Mouse (Mus musculus) forelimb bud, embryonic 11.5 days (tissue): Measurements from ENCODE around the gene Gmpr.

Source experiments
- DNase-seq: peaks from one replicate; pipeline ENCODE4 v3.0.0-alpha.2; 2012; ENCODE audit warnings: low read depth, low spot score

The Gmpr gene

DNA sequence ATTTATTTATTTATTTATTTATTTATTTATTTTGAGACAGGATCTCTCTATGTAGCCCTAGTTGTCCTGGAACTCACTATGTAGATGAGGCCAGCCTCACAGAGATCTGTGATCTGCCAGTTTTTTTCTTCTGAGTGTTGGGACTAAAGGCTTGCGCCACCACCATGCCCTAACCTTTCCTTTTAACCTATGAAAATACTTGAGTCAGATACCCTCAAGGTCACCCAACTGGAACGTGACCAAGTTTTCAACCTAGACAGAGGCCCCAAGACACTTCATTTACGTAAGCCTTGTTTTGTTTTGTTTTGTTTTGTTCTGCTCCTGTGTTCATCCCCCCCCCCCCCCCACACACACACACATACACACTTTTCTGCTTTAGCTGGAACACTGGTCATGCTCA is 1.7 kb upstream of the Gmpr start:
- DNase-seq: no peak

DNA sequence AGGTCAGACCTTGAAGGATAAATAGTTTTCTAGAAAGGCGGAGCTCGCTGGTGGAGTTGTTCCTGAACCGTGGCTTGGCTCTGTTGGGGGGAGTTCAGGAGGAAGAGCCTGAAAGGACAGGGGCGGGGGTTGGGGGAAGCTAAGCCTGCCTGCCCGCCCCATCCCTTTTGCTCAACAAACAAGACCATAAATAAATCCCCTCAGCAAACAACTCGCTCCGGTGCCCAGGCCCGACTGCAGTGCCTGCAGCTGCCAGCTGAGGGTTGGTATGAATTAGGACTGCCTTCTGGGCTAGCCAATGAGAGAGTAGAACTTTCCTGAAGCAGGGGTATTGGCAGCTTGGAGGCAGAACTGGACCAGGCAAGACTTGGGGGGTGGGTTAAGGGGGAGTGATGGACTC is 1.3 kb downstream of the Gmpr start:
- DNase-seq: peak; percentile 39

DNA sequence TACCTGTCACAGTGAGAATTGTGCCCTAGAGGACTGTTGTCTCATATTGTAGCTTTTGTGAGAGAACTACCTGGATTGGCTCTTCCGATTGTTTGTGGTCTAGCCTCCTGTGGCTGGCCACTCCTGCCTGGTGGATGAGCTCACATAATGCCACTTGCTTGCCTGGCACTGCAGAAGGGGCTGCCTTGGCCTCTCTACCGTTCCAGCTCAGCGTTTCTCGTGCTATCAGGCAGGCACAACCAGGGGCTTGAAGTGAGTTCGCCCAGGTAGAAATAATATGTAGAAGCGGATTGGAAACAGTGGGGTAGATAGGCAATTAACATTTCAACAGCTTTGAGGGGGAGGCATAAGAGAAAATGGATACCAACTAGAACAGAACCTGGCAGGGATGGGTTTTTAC is 2.1 kb downstream of the Gmpr start:
- no peak for DNase-seq

DNA sequence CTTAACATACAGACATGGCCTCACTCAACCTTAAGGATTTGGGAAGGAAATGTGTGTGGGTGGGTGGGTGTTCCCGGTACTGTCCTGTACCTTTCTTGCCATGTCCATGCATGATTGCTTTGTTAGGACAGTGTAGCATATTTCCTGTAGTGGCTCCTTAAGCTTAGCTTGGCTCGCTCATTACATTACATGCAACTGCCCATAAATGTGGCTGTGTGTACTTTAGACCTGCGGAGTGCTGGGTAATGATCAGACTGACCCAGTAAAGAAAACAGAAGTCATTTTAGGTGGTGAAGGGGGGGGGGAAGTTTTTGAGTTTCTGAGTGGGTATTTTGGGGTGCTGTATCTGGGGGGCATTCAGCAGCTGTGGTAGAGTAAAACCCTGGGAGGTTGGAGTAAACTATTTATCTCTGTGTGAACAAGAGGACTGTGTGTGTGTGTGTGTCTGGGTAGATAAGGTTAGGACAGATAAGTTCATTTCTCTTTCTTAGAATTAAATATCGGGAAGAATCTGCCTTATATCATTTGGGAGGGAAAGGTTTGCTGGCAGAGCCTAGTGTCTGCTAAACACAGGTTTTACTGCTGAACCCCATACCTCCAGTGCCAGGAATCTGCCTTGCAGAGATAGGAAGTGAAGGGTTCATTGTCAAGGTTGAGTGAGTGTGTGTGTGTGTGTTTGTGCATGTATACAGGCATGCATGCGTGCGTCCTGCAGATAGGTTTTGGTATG is 4.6 kb downstream of the Gmpr start:
- no peak for DNase-seq

DNA sequence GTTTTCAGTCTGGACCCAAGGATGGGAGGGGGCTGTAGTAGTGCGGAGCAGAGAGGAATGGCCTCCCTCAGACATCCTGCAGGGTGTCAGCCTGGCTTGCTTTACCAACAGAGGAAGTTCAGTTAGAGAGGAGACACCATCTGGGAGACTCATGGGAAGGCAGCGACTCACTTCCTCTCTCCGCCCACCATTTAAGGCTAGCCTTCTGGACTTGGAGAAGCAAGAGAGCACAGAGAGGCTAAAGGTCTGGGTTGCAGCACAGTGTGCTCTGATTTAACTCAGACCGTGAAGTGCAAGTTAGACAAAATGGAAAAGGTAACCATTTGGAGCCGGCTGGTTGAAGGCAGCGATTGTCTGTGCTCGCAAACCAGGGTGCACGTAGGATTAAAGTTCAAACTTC is 5.3 kb downstream of the Gmpr start:
- DNase-seq: no peak

DNA sequence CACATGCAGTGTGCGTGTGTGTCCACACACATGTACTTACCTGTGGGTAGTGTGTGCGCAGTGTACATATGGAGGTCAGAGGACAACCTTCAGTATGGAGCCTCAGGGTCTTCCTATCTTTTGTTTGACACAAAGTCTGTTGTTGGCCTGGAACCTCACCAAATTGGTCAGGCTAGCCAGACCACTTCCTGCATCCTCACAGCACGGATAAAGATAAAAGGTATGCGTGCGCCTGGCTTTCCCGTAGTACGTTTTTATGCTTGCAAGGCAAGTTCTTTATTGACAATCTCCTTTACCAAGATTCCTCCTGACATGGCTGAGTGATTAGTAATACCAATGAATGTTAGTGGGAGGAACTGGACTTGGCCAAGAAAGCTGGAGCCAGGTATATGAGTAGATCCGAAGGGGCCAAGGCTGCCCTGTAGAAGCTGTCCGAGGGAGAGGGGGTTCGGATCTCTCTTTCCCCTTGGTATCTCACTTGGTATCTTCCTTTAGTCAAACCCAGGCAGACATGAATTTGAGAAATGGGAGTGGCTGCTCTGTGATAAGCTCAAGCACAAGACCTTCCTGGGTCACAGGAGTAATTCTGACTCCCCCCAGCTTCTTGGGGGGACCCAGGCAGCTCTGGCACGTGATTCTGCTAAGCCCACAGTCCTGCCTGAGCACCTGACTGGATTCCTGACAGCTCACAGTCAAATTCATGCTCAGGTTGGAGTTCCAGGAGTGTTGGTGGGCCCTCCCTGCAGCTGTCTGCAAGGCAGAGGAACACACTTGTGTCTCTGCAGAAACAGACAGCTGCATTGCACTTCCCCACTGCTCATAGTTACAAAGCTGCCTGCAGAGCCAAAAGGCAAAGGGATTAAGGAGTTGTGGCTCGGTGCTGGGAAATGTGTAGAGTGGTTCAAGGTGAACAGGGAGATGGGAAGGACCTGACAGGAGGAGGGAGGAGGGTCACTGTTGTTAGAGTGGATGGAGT is 6.1 kb downstream of the Gmpr start:
- DNase-seq: no peak

DNA sequence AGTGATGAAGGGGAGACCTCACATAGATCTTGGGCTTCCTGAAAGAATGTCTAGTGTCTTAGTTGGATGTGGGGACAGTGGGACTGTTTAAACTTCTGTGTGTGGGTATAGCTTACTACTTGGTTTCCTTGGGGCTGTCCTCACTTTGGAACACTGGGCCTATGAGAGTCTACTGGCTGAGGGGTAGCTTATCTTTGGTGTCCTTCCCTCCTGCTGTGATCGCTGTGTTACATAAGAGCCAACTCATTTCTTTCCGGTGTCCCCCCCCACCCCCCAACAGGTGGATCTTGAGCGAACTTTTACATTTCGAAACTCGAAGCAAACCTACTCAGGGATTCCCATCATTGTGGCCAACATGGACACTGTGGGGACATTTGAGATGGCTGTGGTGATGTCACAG is 6.9 kb downstream of the Gmpr start:
- no peak for DNase-seq

DNA sequence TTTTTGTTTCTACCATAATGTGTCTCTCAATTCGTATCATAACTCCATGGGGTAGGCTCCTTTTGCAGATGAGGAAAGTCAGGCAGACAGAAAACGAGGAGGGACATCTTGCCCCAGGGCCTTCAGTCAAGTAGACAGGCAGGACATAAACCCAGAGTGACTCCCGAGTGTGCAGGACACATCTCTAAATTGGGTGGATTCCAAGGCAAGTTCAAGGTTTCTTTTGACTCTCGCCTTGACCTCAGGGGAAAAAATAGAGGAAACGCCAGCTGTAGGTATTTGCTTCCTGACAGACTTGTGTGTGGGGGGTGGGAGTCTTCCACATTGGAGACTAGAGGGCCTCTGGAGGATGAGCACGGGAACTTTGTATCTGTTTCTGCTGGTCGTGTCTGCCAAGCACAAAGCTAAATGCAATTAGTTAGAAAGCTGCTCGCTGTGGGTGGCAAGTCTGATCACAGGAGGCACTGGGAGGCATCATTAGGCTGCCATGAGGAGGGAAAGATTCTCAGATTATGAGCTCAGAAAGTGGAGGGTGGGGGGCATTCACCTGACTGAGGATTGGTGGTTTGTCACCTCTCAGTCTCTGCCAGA is 7.7 kb downstream of the Gmpr start:
- no peak for DNase-seq

DNA sequence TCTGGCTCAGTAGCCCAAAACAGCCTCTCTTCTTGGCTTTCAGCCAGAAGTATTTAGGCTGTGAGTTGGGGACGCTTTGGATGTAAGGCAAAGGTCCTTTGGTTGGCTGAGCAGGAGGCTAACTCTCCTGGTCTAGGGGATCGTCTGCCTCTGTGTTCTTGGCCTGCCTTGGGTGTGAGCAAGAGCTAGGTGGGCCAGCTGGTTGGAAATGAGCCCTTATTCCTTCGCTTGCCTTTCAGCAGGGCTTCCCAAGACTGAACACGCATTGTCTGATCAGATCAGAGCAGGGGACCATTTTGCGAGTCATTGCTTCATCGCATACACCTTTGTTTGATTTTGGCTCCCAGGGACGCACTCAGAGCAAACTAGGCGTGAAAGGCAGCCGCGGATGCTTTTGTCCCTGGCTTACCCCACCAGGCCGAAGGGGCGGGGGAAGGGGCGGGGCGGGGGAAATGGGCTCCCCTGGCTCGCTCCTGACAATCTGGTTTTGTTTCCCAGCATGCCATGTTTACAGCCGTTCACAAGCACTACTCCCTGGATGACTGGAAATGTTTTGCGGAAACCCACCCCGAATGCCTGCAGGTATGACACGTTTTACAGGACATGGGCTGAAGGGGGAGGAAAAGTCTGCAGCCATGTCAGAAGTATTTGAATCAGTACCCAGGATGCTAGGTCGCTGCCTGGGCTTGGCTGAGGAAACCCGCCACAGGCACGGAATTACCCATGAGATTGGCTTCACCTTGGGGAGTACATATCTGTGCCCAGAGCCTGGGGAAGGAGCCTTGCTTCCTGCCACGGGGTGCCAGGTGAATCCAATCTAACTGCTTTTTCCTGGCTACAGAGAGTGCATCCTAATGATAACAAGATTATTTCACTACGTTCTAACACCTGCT is 9.5 kb downstream of the Gmpr start:
- peak; percentile 67 for DNase-seq

DNA sequence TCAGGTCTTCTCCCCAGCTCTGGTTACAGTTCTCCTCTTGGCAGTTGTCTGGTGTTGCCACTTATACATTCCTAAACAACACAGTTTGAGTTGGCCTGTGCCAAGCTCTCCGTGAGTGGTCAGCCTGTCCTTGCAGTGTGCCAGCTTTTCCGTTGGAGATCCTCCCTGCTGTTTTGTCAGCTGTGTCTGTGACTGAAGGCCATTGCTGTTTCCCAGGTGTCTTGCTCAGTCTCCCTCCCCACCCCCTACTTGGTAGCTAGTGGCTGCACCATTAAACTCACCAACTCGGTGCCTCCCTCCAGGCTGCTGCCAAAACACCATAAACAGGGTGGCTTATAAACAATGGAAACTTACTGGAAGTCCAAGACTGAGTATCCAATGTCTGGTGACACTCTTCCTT is 17.1 kb downstream of the Gmpr start:
- DNase-seq: no peak

DNA sequence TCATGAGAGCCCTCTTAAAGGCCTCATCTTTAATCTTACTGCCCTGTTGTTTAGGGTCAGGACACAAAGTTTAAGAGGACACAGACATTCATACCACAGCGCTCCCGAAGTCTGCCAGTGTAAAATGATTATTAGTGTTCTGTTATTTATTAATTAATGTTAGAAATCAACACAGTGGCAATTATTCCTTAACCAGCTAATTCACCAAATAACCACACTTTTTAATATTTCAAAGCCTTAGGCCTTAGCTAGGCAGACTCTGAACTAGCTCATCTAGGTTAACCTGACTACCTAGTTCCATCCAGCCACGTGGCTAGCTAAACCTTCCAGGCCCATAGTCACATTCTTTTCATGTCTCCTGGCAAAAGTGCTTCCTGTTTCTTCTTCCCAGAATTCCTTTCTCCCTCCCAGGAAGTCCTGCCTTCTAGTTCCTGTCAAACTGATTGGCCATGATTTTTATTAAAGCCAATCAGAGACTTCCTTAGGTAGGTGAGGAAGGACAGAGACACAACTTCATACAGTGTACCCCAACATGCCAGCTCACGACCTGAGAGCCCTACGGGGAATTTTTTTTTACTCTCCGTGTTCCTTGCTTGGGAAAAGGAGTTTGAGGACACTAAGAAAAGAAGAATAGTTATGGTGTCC is 17.7 kb downstream of the Gmpr start:
- DNase-seq: no peak

DNA sequence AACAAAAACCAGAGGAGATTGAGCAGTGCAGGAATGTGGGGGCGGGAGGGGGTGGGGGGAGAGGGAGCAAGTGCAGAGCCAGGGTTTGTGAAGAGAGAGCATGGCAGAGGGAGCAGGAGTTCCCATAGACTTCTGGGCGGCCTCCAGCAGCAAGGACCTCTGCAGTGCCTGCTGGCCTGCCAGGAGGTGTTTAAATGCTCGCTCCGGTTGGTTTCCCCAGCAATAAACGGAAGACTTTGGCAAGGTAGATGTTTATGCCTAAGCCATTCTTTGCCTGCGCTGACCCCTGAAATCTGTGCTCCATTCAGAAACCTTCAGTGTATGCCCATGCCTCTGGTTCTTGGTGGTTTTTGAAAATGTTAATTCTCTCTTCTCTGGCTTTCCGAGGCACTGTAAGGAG is 19.0 kb downstream of the Gmpr start:
- no peak for DNase-seq

DNA sequence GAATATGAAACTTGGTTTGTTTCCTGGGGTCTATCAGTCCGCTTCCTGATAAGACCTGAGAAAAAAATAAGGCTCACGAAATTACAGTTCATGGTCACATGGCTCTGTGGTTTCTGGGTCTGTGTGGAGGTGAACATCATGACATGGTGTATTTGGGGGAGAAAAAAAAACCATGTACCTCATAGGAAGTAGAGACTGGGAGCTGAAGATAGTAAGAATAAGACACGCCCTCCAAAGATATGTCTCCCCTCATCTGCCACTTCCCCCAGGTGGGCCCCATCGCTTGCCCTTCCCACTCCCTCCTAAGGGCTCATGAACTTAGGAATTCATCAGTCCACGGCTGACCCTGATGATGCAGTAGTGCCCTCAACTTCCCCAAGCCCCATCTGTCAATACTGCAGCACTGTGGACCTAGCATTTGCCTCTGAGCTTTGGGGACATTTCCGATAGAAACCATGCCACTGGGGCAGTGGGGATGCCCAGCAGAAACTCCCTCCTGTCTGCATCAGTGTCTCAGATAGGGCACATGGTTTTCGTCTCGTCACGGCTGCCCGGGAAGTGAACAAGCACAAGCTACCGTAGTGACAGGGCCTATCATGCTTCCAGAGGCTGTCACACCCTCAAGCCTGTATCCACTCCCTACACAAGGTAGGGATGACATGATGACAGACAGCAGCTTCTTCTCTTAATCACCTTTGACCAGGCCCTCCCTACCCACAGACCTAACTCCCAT is 20.2 kb downstream of the Gmpr start:
- DNase-seq: no peak

DNA sequence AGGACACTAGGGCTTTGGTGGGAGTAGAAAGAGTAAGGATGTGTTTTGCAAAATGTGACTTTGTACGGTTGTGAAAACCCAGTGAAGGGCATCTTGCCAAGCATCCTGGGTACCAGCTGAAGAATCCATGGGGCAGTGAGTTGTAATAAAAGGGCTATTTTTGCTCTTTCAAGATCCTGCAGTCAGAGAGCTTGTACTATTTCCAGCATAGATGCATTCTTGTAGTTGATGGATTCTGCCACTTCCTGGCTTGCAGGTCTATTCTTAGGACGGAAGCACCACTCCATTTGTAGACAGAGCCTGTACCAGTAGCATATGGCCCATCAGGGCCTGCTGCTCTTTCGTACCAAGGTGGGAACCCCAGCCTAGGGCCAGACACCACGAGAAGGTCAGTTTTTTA is 21.5 kb downstream of the Gmpr start:
- DNase-seq: no peak

DNA sequence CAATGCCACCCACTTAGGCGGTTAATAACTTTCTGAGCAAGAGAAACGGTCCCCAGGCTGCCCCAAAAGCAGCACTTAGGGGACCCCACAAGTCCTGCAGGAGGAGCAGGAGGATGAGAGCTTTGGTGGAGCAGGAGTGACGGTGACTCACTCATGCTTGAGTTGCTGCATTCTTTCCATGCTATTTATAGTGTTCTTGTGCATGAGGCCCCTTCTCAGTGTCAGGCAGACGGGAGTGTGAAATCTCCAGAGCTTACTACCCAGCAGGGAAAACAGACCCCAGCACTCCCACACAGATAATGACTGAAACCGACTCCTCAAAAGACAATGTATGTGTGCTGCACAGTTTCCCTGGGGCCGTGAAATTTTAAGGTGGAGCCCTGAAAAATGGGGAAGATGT is 23.5 kb downstream of the Gmpr start:
- no peak for DNase-seq

DNA sequence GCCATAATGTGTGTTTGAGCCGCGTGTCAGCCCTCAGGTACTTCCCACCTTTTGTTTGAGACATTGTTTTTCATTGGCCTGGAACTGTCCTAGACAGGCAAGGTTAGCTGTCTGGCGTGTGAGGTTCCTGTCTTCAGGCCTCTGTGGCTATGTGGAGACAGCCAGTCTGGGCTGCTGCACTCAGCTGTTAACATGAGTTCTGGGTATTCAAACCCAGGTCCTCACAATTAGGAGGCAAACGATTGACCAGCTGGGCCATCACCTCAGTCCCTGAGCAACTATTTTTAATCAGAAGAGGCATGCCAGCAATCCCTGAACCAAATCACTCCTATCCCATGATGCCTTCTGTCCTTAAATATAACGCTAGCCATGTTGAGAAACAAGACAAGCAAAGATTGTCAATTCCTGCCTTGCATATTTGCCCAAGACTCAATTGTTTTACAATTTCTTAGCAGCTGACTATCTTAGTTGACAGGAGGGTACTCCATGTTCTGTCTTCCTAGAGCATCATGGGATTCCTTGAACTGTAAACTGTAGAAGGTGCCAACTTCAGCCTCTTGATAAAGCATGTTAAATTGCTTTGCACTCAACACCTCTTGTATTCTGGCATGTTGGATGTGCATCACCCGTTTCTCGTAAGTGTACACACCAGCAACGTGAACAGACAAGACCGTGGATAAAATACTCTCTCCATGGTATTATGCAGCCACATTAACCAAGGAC is 28.6 kb downstream of the Gmpr start:
- no peak for DNase-seq

DNA sequence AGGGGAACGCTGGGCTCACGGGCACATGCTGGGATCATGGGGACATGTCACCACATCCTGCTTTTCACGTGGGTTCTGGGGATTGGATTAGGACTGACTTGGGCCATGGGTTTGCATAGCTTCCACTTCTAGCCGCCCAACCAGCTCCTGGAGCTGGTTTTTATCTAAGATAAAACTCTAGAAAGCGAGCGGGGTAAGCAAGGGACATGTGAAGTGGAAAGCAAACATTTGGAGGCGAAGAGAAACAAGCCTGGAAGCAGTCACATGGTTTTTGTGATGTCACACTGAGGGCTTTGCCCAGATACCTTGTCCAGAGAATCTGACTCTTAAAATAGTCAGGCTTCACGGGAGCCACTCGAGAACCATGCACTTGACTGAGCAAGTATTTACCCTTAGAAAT is 29.9 kb downstream of the Gmpr start:
- no peak for DNase-seq

DNA sequence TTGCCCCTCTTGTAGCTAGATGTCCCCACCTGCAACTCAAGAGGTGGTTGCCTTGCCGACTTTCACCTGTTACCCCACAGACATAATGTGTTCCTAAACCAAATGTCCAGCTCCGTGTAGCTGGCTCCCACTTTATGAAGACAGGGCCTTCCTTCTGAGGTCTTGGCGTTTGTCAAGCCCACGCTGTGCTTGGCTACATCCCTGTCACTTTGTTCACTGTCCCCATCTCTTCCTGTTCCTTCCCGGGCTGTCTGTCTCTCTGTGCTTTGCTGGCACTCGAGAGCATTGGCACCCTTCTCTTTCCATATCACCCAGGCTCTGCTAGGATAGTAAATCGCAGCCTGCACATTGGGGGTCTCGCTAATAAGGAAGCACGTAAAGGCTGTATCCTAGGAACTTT is 30.8 kb downstream of the Gmpr start:
- no peak for DNase-seq

DNA sequence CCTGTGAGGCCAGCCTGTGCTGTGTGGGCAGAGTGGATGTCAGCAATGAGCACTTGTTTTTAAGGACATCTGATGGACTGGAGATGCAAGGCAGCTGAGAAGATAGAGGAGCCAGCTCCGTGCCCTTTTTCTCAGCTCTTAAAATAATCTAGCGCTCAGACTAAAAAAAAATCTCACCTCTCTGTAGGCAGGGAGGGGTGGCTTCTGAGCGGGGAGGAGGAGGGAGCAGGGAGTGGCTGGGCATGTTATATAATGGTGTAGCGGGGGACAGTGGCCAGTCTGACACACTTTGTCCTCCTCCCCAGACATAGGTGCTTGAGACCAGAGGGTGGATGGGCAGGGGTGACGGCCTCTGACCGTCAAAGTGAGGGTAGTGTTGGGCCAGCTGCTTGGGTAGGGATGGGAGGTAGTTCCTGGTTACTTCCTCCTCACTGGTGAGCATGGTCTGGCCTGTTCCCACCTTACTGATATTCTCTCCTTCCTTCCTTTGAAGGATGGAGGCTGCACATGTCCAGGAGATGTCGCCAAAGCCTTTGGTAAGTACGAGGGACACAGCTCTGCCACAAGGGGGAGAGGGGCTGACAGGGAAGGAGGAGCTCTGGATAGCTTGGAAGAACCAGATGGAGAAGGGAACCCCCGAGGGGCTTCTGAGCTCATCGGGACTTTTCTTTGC is 31.4 kb downstream of the Gmpr start:
- peak; percentile 41 for DNase-seq
